ENCODE assay signal across 19 mouse cellular contexts in the genomic region with DNA sequence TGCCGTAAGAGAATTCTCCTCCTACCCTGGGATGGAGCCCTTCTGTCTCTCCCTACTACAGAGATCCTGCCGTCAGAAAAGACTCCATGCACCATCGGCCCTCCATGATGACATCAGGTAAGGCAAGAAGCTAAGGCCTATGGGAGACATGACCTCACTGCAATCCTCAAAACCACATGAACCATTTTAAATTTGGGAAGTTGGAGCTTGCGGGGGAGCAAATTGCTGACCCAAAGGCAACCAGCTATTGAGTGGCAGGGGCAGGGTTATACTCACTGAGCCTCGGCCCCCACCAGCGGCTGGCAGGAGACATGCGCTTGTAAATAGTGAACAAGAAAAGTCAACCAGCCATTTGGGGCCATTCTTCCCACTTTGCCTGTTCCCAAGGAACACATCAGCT. TPM values are rescaled to one million over a fixed set of nuclear protein-coding genes. Genes with fewer than 3 reads are reported as not detected.
"Had no signal": no experiment of that assay in that cellular context is flagged by ENCODE, and none has a peak within 500 bp of the region (broad histone marks: within the 10 kb centered on the region; RNA-seq: fewer than 3 reads in every experiment).

No protein-coding gene starts in this region.

- H3K4me3 ChIP-seq: midbrain, embryonic 13.5 days; midbrain, embryonic 15.5 days; neural tube, embryonic 12.5 days; stomach, embryonic 15.5 days had no signal

- H3K27ac ChIP-seq: midbrain, embryonic 13.5 days; midbrain, embryonic 15.5 days; neural tube, embryonic 12.5 days; stomach, embryonic 15.5 days; stomach, postnatal 0 days had no signal

- H3K36me3 ChIP-seq: midbrain, embryonic 13.5 days; midbrain, embryonic 15.5 days; neural tube, embryonic 12.5 days; stomach, embryonic 15.5 days had no signal

- H3K9me3 ChIP-seq: midbrain, embryonic 13.5 days; midbrain, embryonic 15.5 days; neural tube, embryonic 12.5 days; stomach, embryonic 15.5 days had no signal

- H3K9ac ChIP-seq: lung, embryonic 14.5 days; midbrain, embryonic 13.5 days; midbrain, embryonic 15.5 days; neural tube, embryonic 12.5 days; stomach, embryonic 15.5 days had no signal

- H3K27me3 ChIP-seq: stomach, embryonic 15.5 days had no signal

- H3K4me2 ChIP-seq: lung, embryonic 14.5 days; midbrain, embryonic 11.5 days; midbrain, embryonic 13.5 days; midbrain, embryonic 15.5 days; neural tube, embryonic 12.5 days; stomach, embryonic 15.5 days had no signal

- ATAC-seq: midbrain, embryonic 13.5 days; midbrain, embryonic 15.5 days had no signal

- DNase-seq: lung, adult 18-20 months; lung, embryonic 14.5 days; lung, postnatal 14 days; lung, postnatal 36 days; right cerebral cortex, postnatal 14 days; thymus, adult 2 months; thymus, postnatal 25 days; thymus, postnatal 4 days had no signal

RNA-seq across cellular contexts. Expression of gene Cdk18, which starts 3.9 kb away (rescaled TPM):
- total RNA-seq: megakaryocyte, adult 5-6 weeks; monocyte, adult 5-6 weeks; neutrophil, adult 5-6 weeks had no signal

RNA-seq across cellular contexts. Expression of gene Lemd1, which starts 55.6 kb away (rescaled TPM):
- total RNA-seq: megakaryocyte, adult 5-6 weeks; monocyte, adult 5-6 weeks; neutrophil, adult 5-6 weeks had no signal
- polyA plus RNA-seq: liver, embryonic 16.5 days; spleen, adult 2 months; thymus, adult 2 months had no signal

RNA-seq across cellular contexts. Expression of gene AC124108.1, which starts 55.6 kb away (rescaled TPM):
- total RNA-seq: megakaryocyte, adult 5-6 weeks; monocyte, adult 5-6 weeks; neutrophil, adult 5-6 weeks had no signal
- polyA plus RNA-seq: liver, embryonic 16.5 days; spleen, adult 2 months; thymus, adult 2 months had no signal
